Mouse (Mus musculus) small intestine, adult 2 months (tissue): ENCODE measurements around the gene Stag1.

Experiments used
- CTCF ChIP-seq: fragments of 200-500 bp; IDR thresholded peaks from 2 replicates; pipeline ENCODE4 v1.5.1; 2012; ENCODE audit warnings: low read depth, mild to moderate bottlenecking, control low read depth, inconsistent platforms, low read length, moderate library complexity, mixed read lengths; ENCODE audit not compliant: insufficient replicate concordance, insufficient read length; ENCODE audit errors: extremely low read depth
- POLR2A ChIP-seq: fragments of 200-500 bp; IDR thresholded peaks from 2 replicates; pipeline ENCODE4 v1.6.1; 2012; ENCODE audit warnings: low read depth, mild to moderate bottlenecking, control low read depth, inconsistent platforms, low read length, moderate library complexity

GRCm38 (mm10) chr9:100647774-100648323 is 50.3 kb downstream of the Stag1 start:
- TF ChIP-seq CTCF: no peak
- no peak for TF ChIP-seq POLR2A
